Mouse (Mus musculus) megakaryocyte, embryonic 14.5 days (primary cell): ENCODE measurements around the gene Acads.

Experiments
- FLI1 ChIP-seq: IDR thresholded peaks from 2 replicates; pipeline ENCODE4 v1.6.1; 2012; ENCODE audit warnings: low read length, inconsistent platforms, mixed read lengths
- GATA1 ChIP-seq: IDR thresholded peaks from 3 replicates; pipeline ENCODE4 v1.6.1; 2012; ENCODE audit warnings: mixed read lengths, low read length, inconsistent platforms, borderline replicate concordance

GRCm38 (mm10) chr5:115070457-115070856 is 48.7 kb downstream of the Acads start:
- TF ChIP-seq GATA1 = no peak
- TF ChIP-seq FLI1 = no peak
